Mouse (Mus musculus) forelimb bud, embryonic 11.5 days (tissue): ENCODE measurements at regions not wholly inside any gene's neighbourhood (a gene's known extent, or its start where the extent isn't known, plus 50 kb on each side); places are given as distances from the start of the nearest gene placed in this dataset.

Experiments used
- DNase-seq: peaks from one replicate; pipeline ENCODE4 v3.0.0-alpha.2; 2012; ENCODE audit warnings: low read depth, low spot score

- no peak for DNase-seq
These were observed 69.0 kb upstream of the Ercc4 start for GRCm38 (mm10) chr16:13040312-13041100.

- no peak for DNase-seq
These were observed 68.1 kb upstream of the Ercc4 start for GRCm38 (mm10) chr16:13041356-13041755.

GRCm38 (mm10) chr16:13045079-13045590, 64.3 kb upstream of the Ercc4 start:
- peak; percentile 2 for DNase-seq

- DNase-seq = no peak
These were observed 62.9 kb upstream of the Ercc4 start for GRCm38 (mm10) chr16:13046366-13047120.

GRCm38 (mm10) chr16:13049321-13049720, 60.2 kb upstream of the Ercc4 start:
- no peak for DNase-seq

GRCm38 (mm10) chr16:13050225-13050892, 59.1 kb upstream of the Ercc4 start:
- no peak for DNase-seq

- DNase-seq = no peak
These were observed 54.5 kb upstream of the Ercc4 start for GRCm38 (mm10) chr16:13054956-13055355.
